Mouse (Mus musculus): Measurements from ENCODE around the gene Gm43302. TPM values are rescaled to one million over a fixed set of nuclear protein-coding genes. Genes with fewer than 3 reads are reported as not detected.
"Not testable (repeated sequence)": the region's sequence is repeated elsewhere in the genome, so short reads cannot be mapped to it uniquely, and the experiment has no call there.

Gm43302 gene
- under 1 TPM in 1 of 2 experiments, not detected in 1; 0.09 TPM for total RNA-seq (2021)
- long read RNA-seq, experiment 1 = 0 reads
- long read RNA-seq, experiment 2 = 0 reads

GRCm38 (mm10) chr5:105293226-105294165 lies at the start of gene Gm43302, which contains the start of gene Gbp6:
TSS of gene Gm43302 (minus strand) at chr5:105293695.
TSS of gene Gbp6 (minus strand) at chr5:105293698.
- peak; percentile 53 for DNase-seq

- no peak for DNase-seq
Measured at GRCm38 (mm10) chr5:105341281-105341680, 47.8 kb upstream of the Gm43302 start.

GRCm38 (mm10) chr5:105322543-105322942 lies 29.0 kb upstream of the Gm43302 start:
- DNase-seq = peak; percentile 16

GRCm38 (mm10) chr5:105310941-105311340 lies 17.4 kb upstream of the Gm43302 start:
- DNase-seq = no peak

- not testable (repeated sequence) for DNase-seq
Measured at GRCm38 (mm10) chr5:105309148-105309547, 15.7 kb upstream of the Gm43302 start.

- not testable (repeated sequence) for DNase-seq
Measured at GRCm38 (mm10) chr5:105306946-105307345, 13.5 kb upstream of the Gm43302 start.

- DNase-seq = peak; percentile 31
Measured at GRCm38 (mm10) chr5:105306159-105306581, 12.7 kb upstream of the Gm43302 start.

GRCm38 (mm10) chr5:105305671-105306070 lies 12.2 kb upstream of the Gm43302 start:
- DNase-seq = not testable (repeated sequence)

- no peak for DNase-seq
Measured at GRCm38 (mm10) chr5:105301963-105302362, 8.5 kb upstream of the Gm43302 start.

- DNase-seq = no peak
Measured at GRCm38 (mm10) chr5:105301531-105301930, 8.0 kb upstream of the Gm43302 start.

- DNase-seq = no peak
Measured at GRCm38 (mm10) chr5:105295746-105296145, 2.3 kb upstream of the Gm43302 start.

GRCm38 (mm10) chr5:105292492-105292891 lies 1.0 kb downstream of the Gm43302 start:
- DNase-seq = no peak

GRCm38 (mm10) chr5:105290921-105291320 lies 2.6 kb downstream of the Gm43302 start:
- DNase-seq = not testable (repeated sequence)

GRCm38 (mm10) chr5:105260673-105261072 lies 32.8 kb downstream of the Gm43302 start:
- not testable (repeated sequence) for DNase-seq

GRCm38 (mm10) chr5:105252491-105252890 lies 41.0 kb downstream of the Gm43302 start:
- no peak for DNase-seq

- DNase-seq = not testable (repeated sequence)
Measured at GRCm38 (mm10) chr5:105244741-105245140, 48.8 kb downstream of the Gm43302 start.

GRCm38 (mm10) chr5:105240982-105241381 lies 52.5 kb downstream of the Gm43302 start:
- DNase-seq = not testable (repeated sequence)

GRCm38 (mm10) chr5:105239483-105240047 lies 53.9 kb downstream of the Gm43302 start, which contains the start of gene Gbp10:
TSS of gene Gbp10 (minus strand) at chr5:105239533.
- peak; percentile 19 for DNase-seq

GRCm38 (mm10) chr5:105238402-105238801 lies 55.1 kb downstream of the Gm43302 start:
- not testable (repeated sequence) for DNase-seq

GRCm38 (mm10) chr5:105236040-105236439 lies 57.5 kb downstream of the Gm43302 start:
- DNase-seq = not testable (repeated sequence)

- not testable (repeated sequence) for DNase-seq
Measured at GRCm38 (mm10) chr5:105208957-105209356, 84.5 kb downstream of the Gm43302 start.

- not testable (repeated sequence) for DNase-seq
Measured at GRCm38 (mm10) chr5:105200791-105201355, 92.6 kb downstream of the Gm43302 start.
